ENCODE assay signal across 8 mouse cellular contexts in genomic region chr8:46739956-46740512, GRCm38 (mm10). TPM values are rescaled to one million over a fixed set of nuclear protein-coding genes. Genes with fewer than 3 reads are reported as not detected.
DNase-seq lines count a peak whose midpoint lies in the region; ATAC-seq and TF ChIP-seq lines count a peak whose summit lies in the region.

No protein-coding gene starts in this region.

- DNase-seq in neural tube, embryonic 11.5 days (ENCODE audit: low spot score) = peak; percentile 54
- DNase-seq in neural tube, embryonic 10.5 days (ENCODE audit: extremely low spot score, low spot score) = no peak
- DNase-seq in frontal cortex, postnatal 25 days (ENCODE audit: low spot score in 2 of 2) = peak; percentile 15 to 22
- DNase-seq in kidney, postnatal 25 days = peak; percentile 17 to 46
- peak; percentile 44 to 57 for DNase-seq in spleen, postnatal 36 days (ENCODE audit: low spot score in 2 of 2)
- no peak for DNase-seq in ovary, postnatal 10 days (ENCODE audit: low spot score)

- no peak for TF ChIP-seq CTCF in bone marrow macrophage, adult 2 months (IDR thresholded peaks at IDR 0.05; ENCODE audit: low read depth, low read length)

- peak; percentile 1; the same call in 1 of the 2 replicates for ATAC-seq in neural tube, embryonic 11.5 days (ENCODE audit: insufficient read depth, low FRiP score, low TSS enrichment)
- ATAC-seq in lung, embryonic 16.5 days (ENCODE audit: low read depth) = peak; percentile 9; the same call in 1 of the 2 replicates

- WGBS in neural tube, embryonic 11.5 days = under 1% methylated on average over 22 of the region's 22 CpGs
- WGBS in lung, embryonic 16.5 days = under 1% methylated on average over 22 of the region's 22 CpGs

- peak overlapping the region; percentile 81 for H3K4me2 ChIP-seq in neural tube, embryonic 11.5 days (ENCODE audit: low read depth)
- peak overlapping the region; percentile 65 for H3K4me2 ChIP-seq in lung, embryonic 16.5 days (ENCODE audit: low read depth, low read length)

- 0 out of 2 replicates have a peak, but pooled peaks cover 3% of the 10 kb centered on the region for H3K9me3 ChIP-seq in neural tube, embryonic 11.5 days (ENCODE audit: control insufficient read depth, low read length)
- H3K9me3 ChIP-seq in lung, embryonic 16.5 days (ENCODE audit: control insufficient read depth, low read length) = peaks cover 6% of the 10 kb centered on the region

- H3K27ac ChIP-seq in neural tube, embryonic 11.5 days (ENCODE audit: low read depth, low read length) = peak overlapping the region; percentile 88
- H3K27ac ChIP-seq in bone marrow macrophage, adult 2 months (ENCODE audit: insufficient read depth, low read depth, low read length) = peak overlapping the region; percentile 89
- H3K27ac ChIP-seq in lung, embryonic 16.5 days (ENCODE audit: low read length) = peak overlapping the region; percentile 95

- H3K4me3 ChIP-seq in neural tube, embryonic 11.5 days (ENCODE audit: low read depth, low read length) = peak overlapping the region; percentile 95
- H3K4me3 ChIP-seq in bone marrow macrophage, adult 2 months (ENCODE audit: insufficient read depth, low read length) = peak overlapping the region; percentile 86
- peak overlapping the region; percentile 86 for H3K4me3 ChIP-seq in lung, embryonic 16.5 days (ENCODE audit: low read length)

- H3K4me1 ChIP-seq in neural tube, embryonic 11.5 days (ENCODE audit: control insufficient read depth, insufficient read depth, low read length) = peaks cover 6% of the 10 kb centered on the region; the same call in 1 of the 2 replicates
- H3K4me1 ChIP-seq in bone marrow macrophage, adult 2 months (ENCODE audit: control insufficient read depth, insufficient read depth, low read length) = peaks cover 19% of the 10 kb centered on the region
- peaks cover 18% of the 10 kb centered on the region for H3K4me1 ChIP-seq in lung, embryonic 16.5 days (replicated peaks; ENCODE audit: control insufficient read depth, insufficient read depth, low read length)

- H3K36me3 ChIP-seq in neural tube, embryonic 11.5 days (ENCODE audit: control insufficient read depth, insufficient read depth, low read length) = no peaks in the 10 kb centered on the region
- H3K36me3 ChIP-seq in lung, embryonic 16.5 days (ENCODE audit: control insufficient read depth, insufficient read depth, low read length) = no peaks in the 10 kb centered on the region; the same call in 1 of the 2 replicates

- H3K27me3 ChIP-seq in neural tube, embryonic 11.5 days (ENCODE audit: control insufficient read depth, insufficient read depth, low read length) = no peaks in the 10 kb centered on the region
- H3K27me3 ChIP-seq in lung, embryonic 16.5 days (ENCODE audit: control insufficient read depth, insufficient read depth, low read depth, low read length) = no peaks in the 10 kb centered on the region

- peak overlapping the region; percentile 93 for H3K9ac ChIP-seq in neural tube, embryonic 11.5 days (ENCODE audit: low read length)
- peak overlapping the region; percentile 99 for H3K9ac ChIP-seq in lung, embryonic 16.5 days (ENCODE audit: low read length)

- no peak for TF ChIP-seq POLR2A in bone marrow macrophage, adult 2 months (IDR thresholded peaks at IDR 0.05; ENCODE audit: borderline replicate concordance, low read depth, low read length)

RNA-seq across cellular contexts. Expression of gene Irf2, which starts 0.5 kb away (rescaled TPM):
- 10.1 and 14.1 TPM in 2 replicates for polyA plus RNA-seq in neural tube, embryonic 11.5 days (2014; fragmentation: Nextera tagmentation; extraction: Ambion mirVana)
- polyA plus RNA-seq in bone marrow macrophage, adult 2 months (2012; ENCODE audit: insufficient read depth, insufficient read length, missing spikeins) = 107 and 110 TPM in 2 replicates
- 38.3 and 39.4 TPM in 2 replicates for polyA plus RNA-seq in lung, embryonic 16.5 days (2015; fragmentation: Nextera tagmentation; extraction: Ambion mirVana)

Comparison
In these comparisons a context has a peak if more than half of its experiments do, and no peak if none do; other contexts are left out.
1. DNase-seq: peak in neural tube, embryonic 11.5 days (single experiment), frontal cortex, postnatal 25 days (2 of 2), kidney, postnatal 25 days (2 of 2) and spleen, postnatal 36 days (2 of 2); none in neural tube, embryonic 10.5 days (single experiment) and ovary, postnatal 10 days (single experiment).
2. Peak in every context shown above with its lines, with median percentiles within 50 percentile points of each other: H3K27ac ChIP-seq and H3K4me3 ChIP-seq.